Mouse (Mus musculus): Measurements from ENCODE around the gene Isca1. TPM values are rescaled to one million over a fixed set of nuclear protein-coding genes. Genes with fewer than 3 reads are reported as not detected.

Gene Isca1
- 119 and 144 TPM in 2 replicates for polyA plus RNA-seq (2012; rRNA removed)

GRCm38 (mm10) chr13:59769296-59770163, at the start of gene Isca1:
Isca1 (minus strand) TSS chr13:59769810.

GRCm38 (mm10) chr13:59782145-59782544, 12.5 kb upstream of the Isca1 start, which contains the start of gene Gm49354:
Gm49354 (minus strand) TSS chr13:59782245.

GRCm38 (mm10) chr13:59746711-59747110, 22.9 kb downstream of the Isca1 start, which contains the start of gene 1700014D04Rik:
1700014D04Rik (minus strand) TSS chr13:59746752.

GRCm38 (mm10) chr13:59731652-59732051, 38.0 kb downstream of the Isca1 start, which contains the start of gene Spata31d1d:
Spata31d1d (minus strand) TSS chr13:59731752.

GRCm38 (mm10) chr13:59711984-59712383, 57.6 kb downstream of the Isca1 start, which contains the start of gene Spata31d1b:
Spata31d1b (plus strand) TSS chr13:59712284.

GRCm38 (mm10) chr13:59710230-59710629, 59.4 kb downstream of the Isca1 start, which contains the start of gene Spata31d1a:
Spata31d1a (minus strand) TSS chr13:59710330.

Other genes starting within 250 kb of the Isca1 start
- gene Agtpbp1, start 184.6 kb downstream of the Isca1 start, polyA plus RNA-seq (2012; rRNA removed): 4.4 and 4.8 TPM in 2 replicates
- 15.2 and 15.7 TPM in 2 replicates for gene Naa35, start 184.6 kb downstream of the Isca1 start, polyA plus RNA-seq (2012; rRNA removed)
- gene Golm1, start 94.0 kb downstream of the Isca1 start, polyA plus RNA-seq (2012; rRNA removed): 26.8 and 27.5 TPM in 2 replicates
- not detected in 2 replicates for gene 4921517D22Rik, start 75.7 kb downstream of the Isca1 start, polyA plus RNA-seq (2012; rRNA removed)
- 0.01 TPM in 1 of 2 replicates, not detected in the other for gene Spata31d1a, start 59.5 kb downstream of the Isca1 start, polyA plus RNA-seq (2012; rRNA removed)
- not detected in 2 replicates for gene Spata31d1b, start 57.5 kb downstream of the Isca1 start, polyA plus RNA-seq (2012; rRNA removed)
- gene Spata31d1d, start 38.1 kb downstream of the Isca1 start, polyA plus RNA-seq (2012; rRNA removed): not detected in 2 replicates
- gene 1700014D04Rik, start 23.1 kb downstream of the Isca1 start, polyA plus RNA-seq (2012; rRNA removed): 0.05 TPM in 1 of 2 replicates, not detected in the other
- gene Gm49354, start 12.4 kb upstream of the Isca1 start, polyA plus RNA-seq (2012; rRNA removed): 0.31 and 0.68 TPM in 2 replicates
- 38.1 and 43.2 TPM in 2 replicates for gene Tut7, start 53.3 kb upstream of the Isca1 start, polyA plus RNA-seq (2012; rRNA removed)